Mouse (Mus musculus) layer of hippocampus, adult 2 months (tissue): ENCODE data around the gene Hspa5. TPM values are rescaled to one million over a fixed set of nuclear protein-coding genes. Genes with fewer than 3 reads are reported as not detected.
"Not testable (repeated sequence)": the region's sequence is repeated elsewhere in the genome, so short reads cannot be mapped to it uniquely, and the experiment has no call there.

ENCODE experiments used
- DNase-seq, 2 experiments: peaks; one replicate each; pipeline ENCODE4 v3.0.0; 2022; ENCODE audit warnings: low spot score in 2 of 2
- H3K27ac ChIP-seq: fragments of 200-600 bp; 2 replicates; pipeline ENCODE4 v1.8.1; 2022
- H3K4me3 ChIP-seq: fragments of 200-600 bp; 2 replicates; pipeline ENCODE4 v1.8.1; 2022; ENCODE audit warnings: mild to moderate bottlenecking
- CTCF ChIP-seq: fragments of 200-600 bp; conservative IDR thresholded peaks from 2 replicates; pipeline ENCODE4 v1.8.1; 2022; ENCODE audit warnings: antibody characterized with exemption, mild to moderate bottlenecking, moderate library complexity
- total RNA-seq, 2 experiments: library from RNA; stranded (reverse); gene quantifications; 2 replicates each; pipeline ENCODE4 v1.2.3; 2021

Hspa5 gene
- total RNA-seq, 2 experiments from 2014 or later, result 277 to 315 TPM

DNA sequence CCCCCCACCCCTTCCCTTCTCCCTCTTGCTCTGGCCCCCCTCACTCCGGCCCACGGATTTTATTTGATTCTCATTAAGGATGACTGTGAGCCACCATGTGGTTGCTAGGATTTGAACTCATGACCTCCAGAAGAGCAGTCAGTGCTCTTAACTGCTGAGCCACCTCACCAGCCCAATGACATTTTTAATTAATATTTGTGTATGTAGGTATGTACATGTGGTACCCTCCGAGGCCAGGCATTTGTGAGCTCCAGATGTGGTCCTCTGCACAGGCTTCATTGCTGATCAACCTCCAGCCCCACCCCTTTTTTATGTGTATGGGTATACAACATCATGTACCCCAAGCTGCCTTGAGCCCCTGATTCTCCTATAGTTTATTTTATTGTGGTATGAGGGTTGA, 32.0 kb downstream of the Hspa5 start:
- DNase-seq, result no peak
- no peak for TF ChIP-seq CTCF
- H3K4me3 ChIP-seq, result peak overlapping the region; percentile 75
- H3K27ac ChIP-seq, result no peak overlapping the region

DNA sequence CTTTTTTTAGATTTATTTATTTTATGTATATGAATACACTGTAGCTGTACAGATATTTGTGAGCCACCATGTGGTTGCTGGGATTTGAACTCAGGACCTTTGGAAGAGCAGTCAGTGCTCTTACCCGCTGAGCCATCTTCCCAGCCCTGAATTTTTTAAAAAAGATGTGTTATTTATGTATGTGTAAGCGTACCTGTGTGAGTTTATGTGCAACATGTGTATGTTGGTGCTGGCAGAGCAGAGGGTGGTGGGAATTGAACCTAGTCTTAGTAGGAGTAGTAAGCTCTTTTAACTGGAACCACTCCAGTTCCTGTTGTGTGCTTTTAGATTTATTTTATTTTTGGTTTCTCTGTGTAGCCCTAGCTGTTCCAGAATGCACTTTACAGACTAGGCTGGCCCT, 32.4 kb downstream of the Hspa5 start:
- DNase-seq, result no peak
- H3K27ac ChIP-seq, result no peak overlapping the region
- no peak for TF ChIP-seq CTCF
- H3K4me3 ChIP-seq, result peak overlapping the region; percentile 75

DNA sequence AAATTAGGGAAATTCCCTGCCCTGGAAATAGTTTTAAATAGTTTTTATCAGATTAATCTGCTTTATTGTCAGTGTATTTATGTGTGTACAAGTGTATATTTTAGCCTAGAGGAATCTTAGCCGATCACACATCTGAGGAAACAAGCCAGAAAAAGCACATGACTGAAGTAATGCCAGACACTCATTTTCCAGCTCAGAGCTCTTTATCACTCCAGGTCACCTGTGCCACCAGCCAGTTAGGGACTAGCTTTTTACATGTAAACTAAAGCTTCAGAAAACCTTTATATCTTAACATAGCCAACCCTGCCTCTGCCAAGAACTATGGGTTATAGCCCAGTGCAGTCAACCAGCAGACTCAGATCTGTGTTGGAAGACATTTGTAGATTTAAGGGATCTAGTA, 33.0 kb downstream of the Hspa5 start:
- H3K27ac ChIP-seq, result no peak overlapping the region
- no peak overlapping the region for H3K4me3 ChIP-seq
- no peak for DNase-seq
- no peak for TF ChIP-seq CTCF

DNA sequence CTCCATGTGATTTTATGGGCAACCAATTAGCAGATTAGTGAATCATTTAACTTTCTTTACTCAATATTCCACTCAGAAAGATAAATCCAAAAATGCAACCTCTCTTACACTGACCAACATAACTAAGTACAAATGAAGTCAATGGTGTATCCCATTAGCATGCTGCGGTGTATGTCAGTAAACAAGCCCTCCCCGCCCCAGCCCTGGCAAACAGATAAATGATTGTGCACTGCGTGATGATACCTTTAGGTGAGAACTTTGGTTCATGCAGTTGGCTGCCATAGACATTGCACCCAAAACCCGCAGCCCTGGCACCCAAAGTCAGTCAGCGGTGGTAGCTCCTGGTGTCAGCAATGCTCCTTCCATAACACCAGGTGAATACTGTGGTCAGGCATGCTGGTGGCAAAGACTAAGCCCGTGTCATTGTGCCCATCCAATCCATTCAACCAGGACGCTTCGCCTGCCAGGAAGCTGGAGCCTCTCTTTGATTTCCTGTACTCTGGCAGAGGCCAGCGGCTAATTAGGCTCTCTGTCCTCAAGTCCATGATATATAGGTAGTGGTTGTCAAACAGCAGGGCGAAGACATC, 33.7 kb downstream of the Hspa5 start:
- no peak for DNase-seq
- Histone ChIP-seq H3K4me3 (no peak overlapping the region), H3K27ac (no peak overlapping the region)
- no peak for TF ChIP-seq CTCF

GRCm38 (mm10) chr2:34808057-34808456, 36.3 kb downstream of the Hspa5 start:
- H3K27ac ChIP-seq, result no peak overlapping the region
- DNase-seq, result no peak
- TF ChIP-seq CTCF, result no peak
- H3K4me3 ChIP-seq, result no peak overlapping the region

- TF ChIP-seq CTCF, result no peak
- Histone ChIP-seq H3K4me3 (no peak overlapping the region), H3K27ac (no peak overlapping the region)
- no peak for DNase-seq
These were observed 37.8 kb downstream of the Hspa5 start for GRCm38 (mm10) chr2:34809568-34809967.

DNA sequence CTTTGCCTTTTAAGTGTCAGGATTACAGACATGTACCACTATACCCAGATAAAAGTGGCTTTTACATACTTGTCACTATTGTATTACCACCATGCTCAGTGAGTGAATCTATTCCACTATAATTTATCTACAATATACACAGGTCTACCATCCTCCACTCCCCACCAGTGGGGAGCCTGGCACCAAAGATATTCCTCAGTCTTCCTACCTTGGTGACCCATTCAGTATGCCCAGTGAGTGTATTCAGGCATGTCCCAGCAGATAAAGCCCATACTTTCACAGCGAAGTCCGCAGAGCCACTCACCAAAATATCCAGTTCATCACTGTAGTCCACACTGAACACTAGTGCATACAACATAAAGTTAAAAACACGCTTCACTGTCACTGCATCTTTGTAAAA, 39.0 kb downstream of the Hspa5 start:
- no peak for DNase-seq
- Histone ChIP-seq H3K27ac (no peak overlapping the region), H3K4me3 (no peak overlapping the region)
- no peak for TF ChIP-seq CTCF

- H3K4me3 ChIP-seq, result no peak overlapping the region
- no peak for TF ChIP-seq CTCF
- DNase-seq, result no peak
- no peak overlapping the region for H3K27ac ChIP-seq
These were observed 40.9 kb downstream of the Hspa5 start for GRCm38 (mm10) chr2:34812706-34813105.

- DNase-seq, H3K4me3 ChIP-seq, H3K27ac ChIP-seq: not testable (repeated sequence)
These were observed 44.1 kb downstream of the Hspa5 start for GRCm38 (mm10) chr2:34815893-34816292.

GRCm38 (mm10) chr2:34818492-34818891, 46.7 kb downstream of the Hspa5 start:
- DNase-seq, result no peak
- no peak for TF ChIP-seq CTCF
- Histone ChIP-seq H3K4me3 (no peak overlapping the region), H3K27ac (no peak overlapping the region)

DNA sequence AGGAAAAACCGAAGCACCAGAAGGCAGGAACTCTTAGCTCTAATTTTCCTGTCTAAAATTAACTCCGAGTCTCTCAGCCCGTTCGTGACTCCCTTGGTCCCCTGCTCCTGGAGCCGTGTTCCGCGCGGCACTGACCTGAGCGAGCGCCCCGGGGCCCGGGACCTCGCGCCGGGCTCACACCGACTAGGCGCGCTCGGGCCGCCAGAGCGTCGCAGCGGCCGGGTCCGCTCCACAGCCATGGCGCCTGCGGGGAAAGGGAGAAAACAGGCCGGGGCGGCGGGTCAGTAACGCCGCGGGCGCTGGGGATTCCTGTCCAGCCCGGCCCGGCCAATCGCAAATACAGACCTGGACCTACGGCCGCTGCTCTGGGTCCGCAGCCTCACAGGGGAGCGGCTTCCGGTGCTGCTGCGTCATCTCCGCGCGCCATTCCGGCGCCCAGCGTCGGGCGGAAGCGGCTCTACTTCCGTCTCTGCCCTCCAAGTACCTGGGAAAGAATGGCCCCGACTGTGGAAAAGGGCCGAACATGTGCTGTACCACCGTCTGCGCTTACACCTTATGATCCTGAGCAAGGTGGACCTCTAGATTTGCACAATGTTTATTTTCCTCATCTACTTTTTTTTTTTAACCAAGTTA, 54.2 kb downstream of the Hspa5 start, which contains the start of gene Fbxw2:
Fbxw2 (minus strand) TSS at position 485 of the 633 bp plus-strand sequence.
- no peak for TF ChIP-seq CTCF
- H3K27ac ChIP-seq, result peak within 1 kb of the TSS; percentile 91
- peak within 1 kb of the TSS; percentile 66 for H3K4me3 ChIP-seq
- peak; percentile 92 to 96 for DNase-seq

DNA sequence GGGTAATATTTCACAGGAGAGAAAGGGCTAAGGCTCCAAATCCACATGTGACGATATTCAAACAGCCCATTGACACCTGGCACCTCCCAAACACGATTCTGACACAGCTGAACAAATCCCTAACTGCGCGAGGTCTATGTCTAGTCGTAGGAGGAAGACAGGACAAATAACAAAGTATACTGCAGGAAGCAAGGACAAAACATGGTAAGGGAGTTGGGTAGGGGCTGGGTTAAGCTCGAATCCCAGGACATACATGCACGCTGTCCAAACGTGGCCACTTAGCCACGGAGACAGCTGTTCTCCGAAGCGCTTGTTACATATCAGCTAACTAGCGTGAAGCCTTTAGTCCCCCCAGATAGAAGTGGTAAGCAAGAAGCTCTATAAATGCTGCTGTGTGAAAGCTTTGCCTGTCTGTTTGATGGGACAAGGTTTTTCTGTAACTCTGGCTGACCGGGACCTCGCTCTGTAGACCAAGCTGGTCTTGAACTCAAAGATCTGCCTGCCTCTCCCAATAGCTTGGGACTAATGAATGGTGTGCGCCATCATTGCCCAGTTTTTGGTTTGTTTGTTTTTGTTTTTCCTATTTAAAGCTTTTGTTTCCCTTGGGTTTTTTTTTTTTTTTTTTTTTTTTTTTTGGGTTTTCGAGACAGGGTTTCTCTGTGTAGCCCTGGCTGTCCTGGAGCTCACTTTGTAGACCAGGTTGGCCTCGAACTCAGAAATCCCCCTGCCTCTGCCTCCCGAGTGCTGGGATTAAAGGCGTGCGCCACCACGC, 54.9 kb downstream of the Hspa5 start:
- Histone ChIP-seq H3K4me3 (peak overlapping the region; percentile 66), H3K27ac (peak overlapping the region; percentile 91)
- no peak for DNase-seq
- no peak for TF ChIP-seq CTCF

Other genes starting within 250 kb of the Hspa5 start
- 100 to 1,000 TPM in 1 of 2 experiments, 10 to 100 TPM in 1; 96.5 to 102 TPM for gene Gapvd1, start 16.7 kb upstream of the Hspa5 start, total RNA-seq
- 10 to 100 TPM; 27.8 to 33.7 TPM for gene Rabepk, start 27.9 kb downstream of the Hspa5 start, total RNA-seq
- 10 to 100 TPM; 78.2 to 84.0 TPM for gene Fbxw2, start 54.3 kb downstream of the Hspa5 start, total RNA-seq
- gene Gm34653, start 61.0 kb downstream of the Hspa5 start, total RNA-seq, result not detected
- gene Cutal, start 102.4 kb downstream of the Hspa5 start, total RNA-seq, result under 1 TPM; 0.15 to 0.41 TPM
- 10 to 100 TPM; 36.1 to 43.1 TPM for gene Psmd5, start 103.0 kb downstream of the Hspa5 start, total RNA-seq
- 1 to 10 TPM; 1.1 to 1.2 TPM for gene Phf19, start 142.1 kb downstream of the Hspa5 start, total RNA-seq
- gene Traf1, start 189.8 kb downstream of the Hspa5 start, total RNA-seq, result 1 to 10 TPM; 3.5 to 3.8 TPM